Mouse (Mus musculus): Measurements from ENCODE around the gene Ptgis. TPM values are rescaled to one million over a fixed set of nuclear protein-coding genes. Genes with fewer than 3 reads are reported as not detected.
A peak's percentile ranks its signal among the peaks of the same experiment; 100 is the strongest.

Ptgis gene
- polyA plus RNA-seq, 1 experiment from 2014 or later: 18.6 TPM

DNA sequence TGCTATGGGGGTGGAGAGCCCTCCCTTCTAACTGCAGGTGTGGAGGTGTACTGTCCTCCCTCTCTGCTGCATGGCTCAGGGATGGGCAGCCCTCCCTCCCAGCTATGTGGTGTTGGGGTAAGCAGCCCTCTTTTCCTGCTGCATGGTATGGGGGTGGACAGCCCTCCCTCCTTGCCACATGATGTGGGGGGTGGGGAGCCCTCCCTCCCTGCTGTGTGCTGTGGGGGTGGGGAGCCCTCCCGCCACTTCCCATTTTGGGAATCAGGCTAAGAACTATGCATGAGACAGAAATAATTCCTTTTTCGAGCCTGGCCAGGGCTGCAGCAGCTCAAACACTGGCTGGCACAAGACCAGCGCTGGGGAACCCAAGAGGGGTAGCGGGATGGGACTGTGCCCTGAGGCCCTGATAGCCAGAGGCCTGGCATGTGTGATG lies 84.8 kb downstream of the Ptgis start:
- Histone ChIP-seq H3K27ac (ENCODE audit: low read depth) (0 out of 2 replicates have a peak overlapping the region, but pooled peaks have one; percentile 28), H3K27me3 (ENCODE audit: insufficient read depth, low read length) (no peaks in the 10 kb centered on the region), H3K36me3 (ENCODE audit: insufficient read depth) (no peaks in the 10 kb centered on the region), H3K4me2 (no peak overlapping the region), H3K4me3 (ENCODE audit: low read depth, low read length) (no peak overlapping the region), H3K4me1 (ENCODE audit: insufficient read depth) (no peaks in the 10 kb centered on the region), H3K9ac (no peak overlapping the region), H3K9me3 (ENCODE audit: low read depth, low read length) (no peaks in the 10 kb centered on the region)
- ATAC-seq (ENCODE audit: insufficient read depth) (peak; percentile 44; the same call in 1 of the 2 replicates), DNase-seq (peak; percentile 17)
- 48% methylated on average over 4 of the region's 4 CpGs for WGBS
- no peak for TF ChIP-seq CTCF (IDR thresholded peaks at IDR 0.05; ENCODE audit: low read depth)

DNA sequence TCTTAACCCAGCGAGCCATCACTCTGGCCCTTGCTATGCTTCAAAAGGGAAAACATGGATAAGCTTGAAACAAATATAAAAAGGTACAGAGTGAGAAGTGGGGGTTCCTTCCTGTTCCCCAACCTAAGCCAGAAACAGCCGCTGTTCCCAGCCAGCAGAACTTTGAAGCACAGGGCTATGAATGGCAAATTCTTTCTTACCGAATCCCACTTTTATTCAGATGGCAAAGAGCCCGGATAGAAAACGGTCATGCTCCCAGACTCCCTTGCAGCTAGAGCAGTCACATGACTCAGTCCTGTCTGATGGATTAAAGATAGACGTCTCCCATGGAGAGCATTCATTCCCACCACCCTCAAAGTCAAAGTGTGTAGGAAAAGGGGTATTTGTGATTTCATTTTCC lies 89.5 kb downstream of the Ptgis start:
- H3K27ac ChIP-seq (ENCODE audit: low read depth): no peak overlapping the region
- H3K9ac ChIP-seq: no peak overlapping the region
- DNase-seq (no peak), ATAC-seq (ENCODE audit: insufficient read depth) (no peak)
- no peaks in the 10 kb centered on the region for H3K27me3 ChIP-seq (ENCODE audit: insufficient read depth, low read length)
- no peak for TF ChIP-seq CTCF (IDR thresholded peaks at IDR 0.05; ENCODE audit: low read depth)
- H3K4me1 ChIP-seq (ENCODE audit: insufficient read depth): no peaks in the 10 kb centered on the region; the same call in 1 of the 2 replicates
- no peaks in the 10 kb centered on the region for H3K9me3 ChIP-seq (ENCODE audit: low read depth, low read length)
- H3K4me2 ChIP-seq: no peak overlapping the region
- no peaks in the 10 kb centered on the region for H3K36me3 ChIP-seq (ENCODE audit: insufficient read depth)
- 93% methylated on average over 6 of the region's 6 CpGs for WGBS
- no peak overlapping the region for H3K4me3 ChIP-seq (ENCODE audit: low read depth, low read length)

DNA sequence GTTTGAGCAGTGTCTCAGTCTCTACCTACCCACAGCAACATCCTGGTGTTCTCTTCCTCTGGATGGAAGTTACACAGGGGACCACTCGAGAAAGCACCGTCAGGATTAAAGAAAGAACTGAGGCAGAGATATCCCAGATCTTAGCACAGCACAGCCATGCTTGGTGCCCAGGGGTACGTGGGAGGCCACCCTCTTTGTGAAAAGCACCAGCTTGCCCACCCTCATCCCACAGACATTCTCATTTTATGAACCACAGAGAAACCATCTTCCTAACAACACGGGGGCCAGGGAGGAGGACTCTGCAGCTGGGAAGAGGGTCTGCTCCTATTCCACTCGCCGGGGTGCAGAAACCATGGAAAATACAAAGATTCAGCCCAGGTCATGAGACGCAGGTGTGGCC lies 90.3 kb downstream of the Ptgis start:
- Histone ChIP-seq H3K4me1 (ENCODE audit: insufficient read depth) (no peaks in the 10 kb centered on the region; the same call in 1 of the 2 replicates), H3K9ac (no peak overlapping the region), H3K27ac (ENCODE audit: low read depth) (no peak overlapping the region), H3K27me3 (ENCODE audit: insufficient read depth, low read length) (no peaks in the 10 kb centered on the region), H3K36me3 (ENCODE audit: insufficient read depth) (no peaks in the 10 kb centered on the region), H3K4me3 (ENCODE audit: low read depth, low read length) (no peak overlapping the region), H3K9me3 (ENCODE audit: low read depth, low read length) (no peaks in the 10 kb centered on the region), H3K4me2 (no peak overlapping the region)
- TF ChIP-seq CTCF (IDR thresholded peaks at IDR 0.05; ENCODE audit: low read depth): no peak
- ATAC-seq (ENCODE audit: insufficient read depth) (no peak), DNase-seq (no peak)
- WGBS: 91% methylated on average over 7 of the region's 7 CpGs

- Histone ChIP-seq H3K4me1 (ENCODE audit: insufficient read depth) (no peaks in the 10 kb centered on the region; the same call in 1 of the 2 replicates), H3K9me3 (ENCODE audit: low read depth, low read length) (no peaks in the 10 kb centered on the region), H3K36me3 (ENCODE audit: insufficient read depth) (no peaks in the 10 kb centered on the region), H3K4me2 (no peak overlapping the region), H3K4me3 (ENCODE audit: low read depth, low read length) (no peak overlapping the region), H3K27ac (ENCODE audit: low read depth) (no peak overlapping the region), H3K27me3 (ENCODE audit: insufficient read depth, low read length) (no peaks in the 10 kb centered on the region), H3K9ac (no peak overlapping the region)
- no peak for ATAC-seq (ENCODE audit: insufficient read depth)
- DNase-seq: no peak
- WGBS: 80% methylated on average over 6 of the region's 6 CpGs
- no peak for TF ChIP-seq CTCF (IDR thresholded peaks at IDR 0.05; ENCODE audit: low read depth)
Observed at GRCm38 (mm10) chr2:167149035-167149434, 91.4 kb downstream of the Ptgis start.

DNA sequence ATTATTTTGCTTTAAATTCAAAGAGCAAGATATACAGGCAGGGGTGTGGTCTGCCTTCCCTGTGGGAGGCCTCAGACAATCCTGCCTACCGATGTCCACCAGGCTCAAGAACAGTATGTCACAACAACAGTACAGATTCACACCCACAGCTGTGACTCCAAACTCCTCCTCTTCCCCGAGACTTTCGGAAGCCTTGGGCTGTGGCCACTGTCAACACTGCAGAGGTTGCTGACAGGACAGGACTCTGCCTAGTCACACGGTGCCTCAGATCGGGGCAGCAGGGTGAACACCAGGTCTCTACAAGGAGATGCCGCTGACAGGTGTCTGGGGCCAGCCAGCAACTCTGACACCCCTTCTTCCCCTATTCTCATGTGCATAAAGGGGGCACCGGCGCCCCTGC lies 92.7 kb downstream of the Ptgis start:
- ATAC-seq (ENCODE audit: insufficient read depth): no peak
- no peak overlapping the region for H3K4me2 ChIP-seq
- DNase-seq: no peak
- H3K4me3 ChIP-seq (ENCODE audit: low read depth, low read length): no peak overlapping the region
- 51% methylated on average over 8 of the region's 8 CpGs for WGBS
- no peaks in the 10 kb centered on the region; the same call in 1 of the 2 replicates for H3K4me1 ChIP-seq (ENCODE audit: insufficient read depth)
- no peaks in the 10 kb centered on the region for H3K36me3 ChIP-seq (ENCODE audit: insufficient read depth)
- no peak overlapping the region for H3K27ac ChIP-seq (ENCODE audit: low read depth)
- TF ChIP-seq CTCF (IDR thresholded peaks at IDR 0.05; ENCODE audit: low read depth): no peak
- H3K9ac ChIP-seq: no peak overlapping the region
- H3K27me3 ChIP-seq (ENCODE audit: insufficient read depth, low read length): no peaks in the 10 kb centered on the region
- no peaks in the 10 kb centered on the region for H3K9me3 ChIP-seq (ENCODE audit: low read depth, low read length)

DNA sequence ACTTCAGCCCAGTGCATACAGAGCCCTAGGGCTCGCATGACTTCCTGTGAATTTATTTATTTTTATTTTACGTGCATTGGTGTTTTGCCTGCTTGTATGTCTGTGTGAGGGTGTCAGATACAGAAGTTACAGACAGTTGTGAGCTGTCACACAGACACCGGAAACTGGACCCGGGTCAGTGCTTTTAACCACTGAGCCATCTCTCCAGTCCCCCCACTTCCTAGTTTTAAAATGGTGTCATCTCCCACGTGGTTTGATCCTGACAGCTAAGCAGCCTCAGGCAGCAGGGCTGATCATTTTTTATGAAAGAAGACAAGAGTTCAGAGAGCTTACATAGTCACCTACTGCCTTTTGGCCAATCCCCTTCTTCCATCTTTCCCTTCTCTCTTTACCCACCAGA lies 94.5 kb downstream of the Ptgis start:
- Histone ChIP-seq H3K9ac (no peak overlapping the region), H3K4me2 (no peak overlapping the region), H3K27me3 (ENCODE audit: insufficient read depth, low read length) (no peaks in the 10 kb centered on the region), H3K36me3 (ENCODE audit: insufficient read depth) (no peaks in the 10 kb centered on the region), H3K4me3 (ENCODE audit: low read depth, low read length) (no peak overlapping the region), H3K4me1 (ENCODE audit: insufficient read depth) (no peaks in the 10 kb centered on the region; the same call in 1 of the 2 replicates), H3K9me3 (ENCODE audit: low read depth, low read length) (no peaks in the 10 kb centered on the region), H3K27ac (ENCODE audit: low read depth) (no peak overlapping the region)
- no peak for TF ChIP-seq CTCF (IDR thresholded peaks at IDR 0.05; ENCODE audit: low read depth)
- no peak for ATAC-seq (ENCODE audit: insufficient read depth)
- DNase-seq: no peak
- WGBS: 41% methylated on average over 5 of the region's 5 CpGs

- DNase-seq: no peak
- WGBS: 11% methylated on average over 14 of the region's 14 CpGs
- TF ChIP-seq CTCF (IDR thresholded peaks at IDR 0.05; ENCODE audit: low read depth): no peak
- no peak overlapping the region for H3K27ac ChIP-seq (ENCODE audit: low read depth)
- H3K27me3 ChIP-seq (ENCODE audit: insufficient read depth, low read length): no peaks in the 10 kb centered on the region
- ATAC-seq (ENCODE audit: insufficient read depth): no peak
- H3K4me2 ChIP-seq: no peak overlapping the region
- H3K9ac ChIP-seq: no peak overlapping the region
- no peaks in the 10 kb centered on the region for H3K36me3 ChIP-seq (ENCODE audit: insufficient read depth)
- no peak overlapping the region for H3K4me3 ChIP-seq (ENCODE audit: low read depth, low read length)
- no peaks in the 10 kb centered on the region for H3K9me3 ChIP-seq (ENCODE audit: low read depth, low read length)
- no peaks in the 10 kb centered on the region; the same call in 1 of the 2 replicates for H3K4me1 ChIP-seq (ENCODE audit: insufficient read depth)
Observed at GRCm38 (mm10) chr2:167144439-167145307, 95.7 kb downstream of the Ptgis start.

Measured in lung, embryonic 14.5 days (tissue).